In genomic region chr2:92608810-92609581, GRCm38 (mm10) we compare ENCODE assay signal across 9 mouse cellular contexts. TPM values are rescaled to one million over a fixed set of nuclear protein-coding genes. Genes with fewer than 3 reads are reported as not detected.
DNase-seq lines count a peak whose midpoint lies in the region; ATAC-seq and TF ChIP-seq lines count a peak whose summit lies in the region.
"Had no signal": no experiment of that assay in that cellular context is flagged by ENCODE, and none has a peak within 500 bp of the region (broad histone marks: within the 10 kb centered on the region; RNA-seq: fewer than 3 reads in every experiment).

No protein-coding gene starts in this region.

- no peaks in the 10 kb centered on the region for H3K4me1 ChIP-seq in heart, embryonic 11.5 days (ENCODE audit: control insufficient read depth, insufficient read depth, low read length)
- peaks cover 2% of the 10 kb centered on the region; the same call in 1 of the 2 replicates for H3K4me1 ChIP-seq in hindbrain, embryonic 14.5 days (replicated peaks; ENCODE audit: control insufficient read depth, insufficient read depth, low read length)
- peaks cover 27% of the 10 kb centered on the region for H3K4me1 ChIP-seq in midbrain, embryonic 16.5 days (ENCODE audit: control insufficient read depth, insufficient read depth, low read length)

- H3K36me3 ChIP-seq in heart, embryonic 11.5 days (ENCODE audit: control insufficient read depth, insufficient read depth, low read length) = no peaks in the 10 kb centered on the region
- H3K36me3 ChIP-seq in hindbrain, embryonic 14.5 days (replicated peaks; ENCODE audit: control insufficient read depth, insufficient read depth) = peaks cover 9% of the 10 kb centered on the region
- H3K36me3 ChIP-seq in midbrain, embryonic 16.5 days (ENCODE audit: control insufficient read depth, insufficient read depth, low read length) = peaks cover 17% of the 10 kb centered on the region
- H3K36me3 ChIP-seq: stomach, embryonic 15.5 days had no signal

- in situ Hi-C loops in Patski (cut with MboI; ENCODE audit: low pct_unique_long_range_greater_than_20kb) = loop anchor here (5.0 kb wide), 1 partner anchor 203 kb away; no protein-coding TSS in a partner anchor

- CTCF ChIA-PET in Patski (lab: Charles Lee) = interaction anchor here (0.9 to 1.7 kb wide), 10 partner anchors 8 to 231 kb away, joined by 3 to 6 read pairs (median 4); no protein-coding TSS in a partner anchor

- POLR2A ChIA-PET in Patski (lab: Charles Lee) = no interaction called here

- no peak for ATAC-seq in heart, embryonic 11.5 days (replicated peaks; ENCODE audit: insufficient number of reproducible peaks, low FRiP score, low TSS enrichment)
- peak; percentile 49 for ATAC-seq in Patski
- ATAC-seq in hindbrain, embryonic 14.5 days (ENCODE audit: low FRiP score) = peak; percentile 55; the same call in 1 of the 2 replicates
- ATAC-seq in midbrain, embryonic 16.5 days = peak; percentile 50; the same call in 1 of the 2 replicates

- intact Hi-C loops in left cerebral cortex, postnatal 25 days (cut with DNase I) = loop anchor here (2.0 to 5.0 kb wide), 3 partner anchors 84 to 228 kb away; no protein-coding TSS in a partner anchor

- DNase-seq in heart, adult 8-10 months (ENCODE audit: low spot score) = peak; percentile 62
- peak; percentile 6 for DNase-seq in Patski (ENCODE audit: low read depth, low spot score)
- peak; percentile 79 for DNase-seq in embryo, embryonic 11 days
- peak; percentile 91 for DNase-seq in hindbrain, embryonic 14.5 days (ENCODE audit: low spot score)
- DNase-seq in left cerebral cortex, postnatal 25 days (ENCODE audit: low spot score in 2 of 2) = peak; percentile 81 to 89
- DNase-seq in thymus, postnatal 14 days = peak; percentile 56

- H3K27me3 ChIP-seq in heart, embryonic 11.5 days (ENCODE audit: control insufficient read depth, insufficient read depth, low read length) = no peaks in the 10 kb centered on the region
- peaks cover 6% of the 10 kb centered on the region for H3K27me3 ChIP-seq in Patski
- H3K27me3 ChIP-seq in hindbrain, embryonic 14.5 days (ENCODE audit: control insufficient read depth, insufficient read depth, low read length) = no peaks in the 10 kb centered on the region
- H3K27me3 ChIP-seq in midbrain, embryonic 16.5 days (ENCODE audit: control insufficient read depth, insufficient read depth, low read depth, low read length) = no peaks in the 10 kb centered on the region
- H3K27me3 ChIP-seq: stomach, embryonic 15.5 days had no signal

- no peaks in the 10 kb centered on the region for H3K9me3 ChIP-seq in heart, embryonic 11.5 days (replicated peaks; ENCODE audit: control insufficient read depth, low read length)
- no peaks in the 10 kb centered on the region for H3K9me3 ChIP-seq in hindbrain, embryonic 14.5 days (ENCODE audit: control insufficient read depth, low read length)
- H3K9me3 ChIP-seq in midbrain, embryonic 16.5 days (replicated peaks; ENCODE audit: control insufficient read depth, low read length, poor library complexity, severe bottlenecking) = no peaks in the 10 kb centered on the region
- H3K9me3 ChIP-seq: stomach, embryonic 15.5 days had no signal

- no peak overlapping the region for H3K27ac ChIP-seq in heart, embryonic 11.5 days (ENCODE audit: low read depth, low read length)
- H3K27ac ChIP-seq in hindbrain, embryonic 14.5 days = no peak overlapping the region
- peak overlapping the region; percentile 54 for H3K27ac ChIP-seq in midbrain, embryonic 16.5 days (ENCODE audit: low read length)
- H3K27ac ChIP-seq: stomach, embryonic 15.5 days had no signal

- no peak overlapping the region for H3K4me3 ChIP-seq in heart, embryonic 11.5 days (ENCODE audit: low read depth, low read length)
- H3K4me3 ChIP-seq in hindbrain, embryonic 14.5 days (replicated peaks; ENCODE audit: low read length) = no peak overlapping the region
- no peak overlapping the region for H3K4me3 ChIP-seq in midbrain, embryonic 16.5 days (ENCODE audit: low read depth, low read length)
- H3K4me3 ChIP-seq: stomach, embryonic 15.5 days had no signal

- no peak overlapping the region for H3K9ac ChIP-seq in heart, embryonic 11.5 days (ENCODE audit: low read depth, low read length)
- H3K9ac ChIP-seq in hindbrain, embryonic 14.5 days = no peak overlapping the region
- H3K9ac ChIP-seq in midbrain, embryonic 16.5 days (ENCODE audit: low read depth, low read length) = no peak overlapping the region; the same call in 1 of the 2 replicates
- H3K9ac ChIP-seq: stomach, embryonic 15.5 days had no signal

- WGBS in heart, embryonic 11.5 days (ENCODE audit: insufficient replicate concordance) = 53% methylated on average over 4 of the region's 4 CpGs
- 50% methylated on average over 4 of the region's 4 CpGs for WGBS in hindbrain, embryonic 14.5 days
- 46% methylated on average over 4 of the region's 4 CpGs for WGBS in midbrain, embryonic 16.5 days

- H3K4me2 ChIP-seq in heart, embryonic 11.5 days = no peak overlapping the region
- H3K4me2 ChIP-seq in hindbrain, embryonic 14.5 days (replicated peaks) = no peak overlapping the region
- no peak overlapping the region for H3K4me2 ChIP-seq in midbrain, embryonic 16.5 days (ENCODE audit: low read length)
- H3K4me2 ChIP-seq: stomach, embryonic 15.5 days had no signal

- no peak for TF ChIP-seq CTCF in Patski (IDR thresholded peaks at IDR 0.05)

RNA-seq across cellular contexts. Expression of gene Chst1, which starts 9.5 kb away (rescaled TPM):
- total RNA-seq in heart, adult 8-10 months (2022) = 1 to 10 TPM; 1.6 to 2.1 (median 1.9) TPM
- polyA plus RNA-seq in heart, embryonic 11.5 days (2014; fragmentation: Nextera tagmentation; extraction: Ambion mirVana) = 1.1 and 1.4 TPM in 2 replicates
- polyA plus RNA-seq in Patski (2021) = 5.3 TPM
- 20.0 and 26.1 TPM in 2 replicates for polyA plus RNA-seq in hindbrain, embryonic 14.5 days (2014; fragmentation: Nextera tagmentation; extraction: Ambion mirVana)
- total RNA-seq in left cerebral cortex, postnatal 25 days (2021) = 100 to 1,000 TPM; 240 to 269 TPM
- 51.2 and 54.6 TPM in 2 replicates for polyA plus RNA-seq in midbrain, embryonic 16.5 days (2015; fragmentation: Nextera tagmentation; extraction: Ambion mirVana)

Comparison
In these comparisons a context has a peak if more than half of its experiments do, and no peak if none do; other contexts are left out.
1. DNase-seq: peak in every context shown above with its lines; median percentile 91 in hindbrain, embryonic 14.5 days; 85 in left cerebral cortex, postnatal 25 days; 79 in embryo, embryonic 11 days; 62 in heart, adult 8-10 months; 56 in thymus, postnatal 14 days; 6 in Patski.